Mouse (Mus musculus) neural tube, postnatal 0 days (tissue): Measurements from ENCODE around the gene Slc39a5. TPM values are rescaled to one million over a fixed set of nuclear protein-coding genes. Genes with fewer than 3 reads are reported as not detected.

ENCODE experiments used
- microRNA-seq: library from miRNA; unstranded; fragments of <30 nt; microRNA quantifications from one replicate; pipeline ENCODE4, GENCODE M21; 2016
- polyA plus RNA-seq: library from polyadenylated mRNA; unstranded; fragments of >200 nt; fragmentation: Nextera tagmentation; extraction: Ambion mirVana; gene quantifications from 2 replicates; pipeline ENCODE4 v1.2.1, GENCODE M21; 2015

Slc39a5 gene
- polyA plus RNA-seq: 0.67 and 1.3 TPM in 2 replicates

GRCm38 (mm10) chr10:128401056-128401455, at the start of gene Slc39a5:
TSS of gene Slc39a5 (minus strand) at chr10:128401229.

GRCm38 (mm10) chr10:128411211-128412054, 10.4 kb upstream of the Slc39a5 start, which contains the start of the genes Nabp2 and Rnf41:
TSS of gene Nabp2 (minus strand) at chr10:128411492.
TSS of gene Rnf41 (plus strand) at chr10:128411657.

GRCm38 (mm10) chr10:128376455-128377211, 24.4 kb downstream of the Slc39a5 start, which contains the start of gene Ankrd52:
TSS of gene Ankrd52 (plus strand) at chr10:128377115.

GRCm38 (mm10) chr10:128368402-128369217, 32.4 kb downstream of the Slc39a5 start, which contains the start of gene Coq10a:
TSS of gene Coq10a (minus strand) at chr10:128368997.

Small RNA genes within 50 kb of the gene (microRNA-seq; reads per million reads assigned to microRNA genes)
- gene Gm25361 (not detected), gene Gm26308 (not detected), gene Mir6914 (0.87 reads per million), gene Mir6915 (1.5 reads per million)

Other genes with a start within 250 kb of the Slc39a5 start
- 6.5 and 7.0 TPM in 2 replicates for gene Rbms2, start 220.9 kb downstream of the Slc39a5 start, polyA plus RNA-seq
- gene Gls2, start 206.8 kb downstream of the Slc39a5 start, polyA plus RNA-seq: 2.4 and 3.4 TPM in 2 replicates
- gene Spryd4, start 189.4 kb downstream of the Slc39a5 start, polyA plus RNA-seq: 25.4 and 26.1 TPM in 2 replicates
- not detected in 2 replicates for gene Mip, start 175.4 kb downstream of the Slc39a5 start, polyA plus RNA-seq
- gene Timeless, start 169.2 kb downstream of the Slc39a5 start, polyA plus RNA-seq: 11.0 and 13.3 TPM in 2 replicates
- not detected in 2 replicates for gene Apon, start 147.1 kb downstream of the Slc39a5 start, polyA plus RNA-seq
- 0.52 and 0.73 TPM in 2 replicates for gene Apof, start 132.6 kb downstream of the Slc39a5 start, polyA plus RNA-seq
- 12.7 and 12.8 TPM in 2 replicates for gene Stat2, start 130.7 kb downstream of the Slc39a5 start, polyA plus RNA-seq
- 0.13 and 0.40 TPM in 2 replicates for gene Il23a, start 102.5 kb downstream of the Slc39a5 start, polyA plus RNA-seq
- gene Pan2, start 97.9 kb downstream of the Slc39a5 start, polyA plus RNA-seq: 11.9 and 14.3 TPM in 2 replicates
- 196 and 205 TPM in 2 replicates for gene Cnpy2, start 78.8 kb downstream of the Slc39a5 start, polyA plus RNA-seq
- gene Cs, start 63.5 kb downstream of the Slc39a5 start, polyA plus RNA-seq: 251 and 275 TPM in 2 replicates
- 53.4 and 56.3 TPM in 2 replicates for gene Coq10a, start 32.2 kb downstream of the Slc39a5 start, polyA plus RNA-seq
- gene Ankrd52, start 24.1 kb downstream of the Slc39a5 start, polyA plus RNA-seq: 10.7 and 13.3 TPM in 2 replicates
- 145 TPM in 2 replicates for gene Nabp2, start 10.3 kb upstream of the Slc39a5 start, polyA plus RNA-seq
- 65.5 and 72.9 TPM in 2 replicates for gene Rnf41, start 10.4 kb upstream of the Slc39a5 start, polyA plus RNA-seq
- 93.1 and 115 TPM in 2 replicates for gene Smarcc2, start 58.0 kb upstream of the Slc39a5 start, polyA plus RNA-seq
- gene Myl6, start 92.9 kb upstream of the Slc39a5 start, polyA plus RNA-seq: 1,126 and 1,148 TPM in 2 replicates
- gene Myl6b, start 97.5 kb upstream of the Slc39a5 start, polyA plus RNA-seq: 8.3 and 8.4 TPM in 2 replicates
- gene Esyt1, start 124.6 kb upstream of the Slc39a5 start, polyA plus RNA-seq: 16.5 and 17.8 TPM in 2 replicates
- gene Zc3h10, start 146.5 kb upstream of the Slc39a5 start, polyA plus RNA-seq: 13.7 and 14.0 TPM in 2 replicates
- gene Rpl41, start 148.1 kb upstream of the Slc39a5 start, polyA plus RNA-seq: 2,536 and 2,780 TPM in 2 replicates
- gene Pa2g4, start 164.8 kb upstream of the Slc39a5 start, polyA plus RNA-seq: 97.4 and 109 TPM in 2 replicates
- 2.8 and 3.5 TPM in 2 replicates for gene Erbb3, start 188.4 kb upstream of the Slc39a5 start, polyA plus RNA-seq
- 392 and 465 TPM in 2 replicates for gene Rps26, start 225.5 kb upstream of the Slc39a5 start, polyA plus RNA-seq
- gene Ikzf4, start 244.8 kb upstream of the Slc39a5 start, polyA plus RNA-seq: 9.8 and 13.8 TPM in 2 replicates